Mouse (Mus musculus) gastrocnemius, adult 2 months (tissue): ENCODE data around the gene Ncbp3. TPM values are rescaled to one million over a fixed set of nuclear protein-coding genes. Genes with fewer than 3 reads are reported as not detected.

Experiments
- DNase-seq: peaks from one replicate; pipeline ENCODE4 v3.0.0; 2022
- H3K27ac ChIP-seq: fragments of 200-600 bp; 2 replicates; pipeline ENCODE4 v1.8.1; 2022; ENCODE audit warnings: mild to moderate bottlenecking
- H3K4me3 ChIP-seq: fragments of 200-600 bp; 2 replicates; pipeline ENCODE4 v1.8.1; 2022; ENCODE audit warnings: mild to moderate bottlenecking, moderate library complexity
- CTCF ChIP-seq: fragments of 200-600 bp; IDR thresholded peaks from 2 replicates; pipeline ENCODE4 v1.8.1; 2022; ENCODE audit warnings: antibody characterized with exemption, mild to moderate bottlenecking, moderate library complexity
- intact Hi-C: fragments of 180-260 bp; cut with DNase I; formaldehyde crosslinking; loops from one replicate; pipeline ENCODE4 v1.15.1; 2025
- long read RNA-seq, 2 experiments: library from polyadenylated mRNA; stranded (forward); transcript quantifications; one replicate each; pipeline ENCODE4 v2.0.0; 2021
- total RNA-seq, 2 experiments: library from RNA; stranded (reverse); gene quantifications; 2 replicates each; pipeline ENCODE4 v1.2.3; 2021

The Ncbp3 gene
- total RNA-seq: 1 to 10 TPM; 3.2 to 3.9 TPM
- long read RNA-seq, experiment 1, full-length matches to known transcripts: 6 of 7 reads
- long read RNA-seq, experiment 1, partial matches to known transcripts: 0 of 7 reads
- long read RNA-seq, experiment 1, other reads (novel, unspliced or antisense): 1 of 7 reads
- long read RNA-seq, experiment 2, full-length matches to known transcripts: 1 of 3 reads
- long read RNA-seq, experiment 2, partial matches to known transcripts: 0 of 3 reads
- long read RNA-seq, experiment 2, other reads (novel, unspliced or antisense): 2 of 3 reads

DNA sequence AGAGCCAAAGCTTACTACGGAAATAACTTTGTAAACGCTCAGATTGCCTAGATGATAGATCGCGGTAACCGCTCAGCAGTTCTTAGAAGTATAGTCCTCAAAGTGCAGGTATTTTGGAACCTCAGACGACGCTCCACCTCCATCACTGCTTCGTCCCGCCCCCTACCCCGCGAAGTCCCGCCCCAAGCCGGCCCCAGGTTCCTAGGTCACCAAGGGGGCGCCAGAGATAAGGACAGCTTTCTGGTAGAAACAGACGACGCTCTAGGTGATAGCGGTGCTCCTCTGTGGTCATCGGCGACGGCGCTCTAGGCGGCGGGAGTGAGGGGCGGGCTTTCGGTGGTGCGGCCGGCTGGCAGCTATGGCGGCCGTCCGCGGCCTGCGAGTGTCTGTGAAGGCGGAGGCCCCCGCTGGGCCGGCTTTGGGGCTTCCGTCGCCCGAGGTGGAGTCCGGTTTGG lies at the start of gene Ncbp3:
TSS of gene Ncbp3 (plus strand) at position 242 of the 455 bp plus-strand sequence.
- intact Hi-C loops: loop anchor here (5.0 kb wide), 1 partner anchor 120 kb away; no protein-coding TSS in a partner anchor

DNA sequence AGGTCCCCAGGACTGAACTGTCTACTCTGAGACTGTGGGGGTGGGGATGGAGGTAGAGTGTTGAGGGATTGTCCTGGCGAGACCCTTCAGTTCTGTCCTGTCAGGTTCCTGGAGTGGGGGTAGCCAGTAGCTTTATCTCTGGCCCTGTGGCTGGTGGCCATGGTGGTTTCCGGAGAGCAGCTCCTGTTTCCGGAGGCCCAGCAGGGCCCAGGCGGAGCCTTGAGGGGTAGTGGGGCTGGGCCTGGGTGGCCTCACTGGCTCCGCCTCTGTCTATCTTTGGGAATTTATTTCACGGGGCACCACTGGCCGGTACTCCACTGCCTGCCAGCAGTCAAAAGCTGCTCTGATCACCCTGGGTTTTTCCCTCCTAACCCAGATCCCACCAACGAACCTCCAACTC lies 48.8 kb upstream of the Ncbp3 start, which contains the start of gene P2rx1:
TSS of gene P2rx1 (plus strand) at position 333 of the 400 bp plus-strand sequence.
- intact Hi-C loops: no loop called here
- DNase-seq: no peak
- TF ChIP-seq CTCF: no peak
- Histone ChIP-seq H3K4me3 (no peak within 1 kb of the TSS; the same call in 1 of the 2 replicates), H3K27ac (0 out of 2 replicates have a peak within 1 kb of the TSS, but pooled peaks have one; percentile 20)

More for the DNA sequence above, at the start of gene Ncbp3:
- DNase-seq: peak; percentile 96
- TF ChIP-seq CTCF: peak; percentile 79
- Histone ChIP-seq H3K4me3 (peak within 1 kb of the TSS; percentile 100), H3K27ac (peak within 1 kb of the TSS; percentile 96)

DNA sequence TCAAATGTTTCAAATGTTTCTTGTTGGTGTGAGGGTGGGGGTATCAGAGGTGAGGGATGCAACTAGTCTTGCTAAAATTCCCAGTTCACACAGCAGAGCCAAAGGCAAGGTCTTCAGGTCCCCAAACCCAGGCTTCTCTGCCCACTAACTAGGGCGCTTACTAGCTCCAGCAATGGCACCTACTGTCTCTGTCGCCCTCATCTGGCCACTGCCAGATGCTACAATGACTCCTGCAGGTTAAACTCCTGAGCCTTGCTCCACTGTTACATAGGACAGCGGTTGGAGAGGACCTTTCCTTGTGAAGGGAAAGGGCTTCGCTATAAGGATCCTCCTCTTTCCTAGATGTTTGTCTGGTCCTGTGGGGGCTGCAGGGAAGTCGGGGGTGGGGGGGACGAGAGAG lies 46.6 kb upstream of the Ncbp3 start:
- TF ChIP-seq CTCF: peak; percentile 94
- peak; percentile 76 for DNase-seq
- H3K27ac ChIP-seq: no peak overlapping the region
- intact Hi-C loops: loop anchor here (1.0 to 5.0 kb wide), 2 partner anchors 59 to 75 kb away; no protein-coding TSS in a partner anchor
- H3K4me3 ChIP-seq: no peak overlapping the region

DNA sequence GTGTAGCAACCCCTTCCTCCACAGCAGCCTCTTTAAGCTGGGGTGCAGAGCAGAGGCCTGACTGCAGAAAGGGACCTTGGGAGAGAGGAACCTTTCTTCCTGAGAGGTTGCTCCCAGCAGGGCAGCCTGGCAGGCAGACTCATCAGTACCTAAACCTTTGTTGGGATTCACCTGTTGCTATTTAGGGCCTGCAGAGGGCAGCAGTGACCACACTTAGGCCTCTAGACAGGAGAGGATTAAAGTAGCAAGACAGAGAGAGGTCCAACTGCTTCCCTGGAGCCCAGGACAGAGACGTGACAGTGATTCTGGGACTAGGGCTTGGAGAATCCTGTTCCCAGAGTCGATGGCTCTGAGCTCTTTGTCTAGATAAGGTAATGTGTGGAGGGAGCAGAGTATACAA lies 41.2 kb upstream of the Ncbp3 start:
- peak; percentile 94 for TF ChIP-seq CTCF
- Histone ChIP-seq H3K27ac (no peak overlapping the region), H3K4me3 (no peak overlapping the region)
- intact Hi-C loops: loop anchor here (1.0 to 2.0 kb wide), 3 partner anchors 33 to 336 kb away; no protein-coding TSS in a partner anchor
- peak; percentile 67 for DNase-seq

DNA sequence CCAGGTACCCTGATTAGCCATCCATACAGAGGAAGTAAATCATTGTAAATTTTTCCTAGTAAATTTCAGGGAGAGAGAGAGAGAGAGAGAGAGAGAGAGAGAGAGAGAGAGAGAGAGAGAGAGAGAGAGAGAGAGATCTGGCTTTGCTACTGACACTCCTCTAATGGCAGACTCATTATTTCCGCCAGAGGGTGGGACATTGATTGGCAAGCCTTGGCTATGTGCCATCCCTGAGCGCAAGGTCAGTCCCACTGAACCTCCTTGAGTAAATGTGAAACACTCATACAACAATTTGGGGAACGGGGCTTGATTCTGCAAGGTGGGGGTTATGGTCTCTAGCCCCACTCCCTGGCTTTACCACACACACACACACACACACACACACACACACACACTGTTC lies 40.5 kb upstream of the Ncbp3 start:
- intact Hi-C loops: loop anchor here (2.0 kb wide), 2 partner anchors 42 to 336 kb away; no protein-coding TSS in a partner anchor
- Histone ChIP-seq H3K27ac (no peak overlapping the region), H3K4me3 (no peak overlapping the region)
- DNase-seq: no peak
- no peak for TF ChIP-seq CTCF

DNA sequence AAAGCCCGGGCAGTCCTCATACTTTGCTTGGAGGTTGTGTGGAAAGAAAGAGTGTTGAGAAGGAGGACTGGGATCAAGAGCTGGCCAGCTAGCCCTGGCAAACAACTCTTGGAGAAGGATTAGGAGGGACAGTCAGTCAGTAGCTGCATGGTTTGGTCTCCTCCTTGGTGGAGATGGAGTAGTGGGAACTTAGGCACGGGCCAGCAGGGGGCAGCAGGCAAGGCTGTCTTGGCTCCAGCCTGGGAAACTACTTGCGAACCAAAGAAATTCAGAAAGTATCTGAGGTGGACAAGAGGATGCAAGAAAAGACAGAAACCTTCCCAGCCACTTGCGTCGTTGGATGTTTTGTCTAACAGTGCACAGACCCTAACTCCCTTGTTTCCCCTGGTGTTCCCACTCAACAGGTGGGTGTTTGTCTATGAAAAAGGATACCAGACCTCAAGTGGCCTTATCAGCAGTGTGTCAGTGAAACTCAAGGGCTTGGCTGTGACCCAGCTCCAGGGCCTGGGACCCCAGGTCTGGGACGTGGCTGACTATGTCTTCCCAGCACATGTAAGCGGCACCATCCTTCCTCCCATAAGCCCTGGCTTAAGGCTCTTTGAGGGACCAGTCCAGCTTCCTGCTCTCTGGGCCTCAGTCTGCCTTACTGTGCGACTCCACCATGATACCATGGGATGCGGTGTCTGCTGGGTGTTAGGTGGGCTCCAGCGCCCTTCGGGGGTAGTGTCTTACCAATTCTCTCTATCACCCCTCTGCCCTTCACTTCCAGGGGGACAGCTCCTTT lies 39.7 kb upstream of the Ncbp3 start:
- peak; percentile 74 for DNase-seq
- intact Hi-C loops: loop anchor here (2.0 kb wide), 2 partner anchors 41 to 337 kb away; no protein-coding TSS in a partner anchor
- TF ChIP-seq CTCF: peak; percentile 86
- no peak overlapping the region for H3K4me3 ChIP-seq
- no peak overlapping the region for H3K27ac ChIP-seq

DNA sequence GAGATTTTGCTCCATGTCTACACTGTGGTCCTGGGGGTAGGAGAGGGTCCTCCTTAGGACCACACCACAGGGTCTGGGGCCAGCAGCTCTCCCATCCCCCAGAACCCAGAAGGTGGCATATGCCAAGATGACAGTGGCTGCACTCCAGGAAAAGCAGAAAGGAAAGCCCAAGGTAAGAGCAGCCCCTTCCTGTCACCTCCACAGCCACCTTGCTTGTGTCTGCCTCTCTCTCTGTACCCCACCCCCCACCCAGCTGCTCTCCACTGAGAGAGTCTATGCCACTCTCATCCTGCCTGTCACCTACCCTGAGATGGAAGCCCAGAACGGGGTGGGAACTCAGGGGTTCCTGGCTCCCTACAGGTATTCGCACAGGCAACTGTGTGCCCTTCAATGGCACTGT lies 38.8 kb upstream of the Ncbp3 start:
- H3K4me3 ChIP-seq: no peak overlapping the region
- DNase-seq: no peak
- no peak overlapping the region for H3K27ac ChIP-seq
- TF ChIP-seq CTCF: no peak
- intact Hi-C loops: no loop called here

DNA sequence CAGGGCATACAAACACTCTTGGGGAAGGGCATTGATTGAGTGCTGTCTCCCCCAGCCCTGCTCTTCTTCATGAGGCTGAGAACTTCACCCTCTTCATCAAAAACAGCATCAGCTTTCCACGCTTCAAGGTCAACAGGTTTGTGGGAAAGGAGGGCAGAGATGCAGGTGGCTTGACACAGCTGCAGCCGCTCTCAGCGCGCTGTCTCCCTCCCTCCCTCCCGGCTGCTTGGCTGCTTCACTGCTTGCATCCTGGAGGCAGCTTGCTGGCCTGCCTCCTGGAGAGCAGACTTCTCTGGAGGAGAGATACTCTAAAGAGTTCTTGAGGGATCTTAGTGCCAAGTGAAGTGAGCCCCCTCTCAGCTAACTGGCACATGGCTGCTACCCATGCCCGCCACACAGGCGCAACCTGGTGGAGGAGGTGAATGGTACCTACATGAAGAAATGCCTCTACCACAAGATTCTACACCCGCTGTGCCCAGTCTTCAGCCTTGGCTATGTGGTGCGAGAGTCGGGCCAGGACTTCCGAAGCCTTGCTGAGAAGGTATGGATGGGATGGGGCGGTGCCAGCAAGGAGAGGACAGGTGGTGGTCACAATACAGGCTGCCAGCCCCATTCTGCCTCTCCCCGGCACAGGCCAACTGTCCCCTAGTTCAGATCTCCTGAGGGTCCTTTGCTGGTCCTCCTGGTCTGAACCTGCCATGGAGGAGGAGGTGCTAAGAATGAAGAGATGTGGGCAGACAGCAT lies 37.9 kb upstream of the Ncbp3 start:
- Histone ChIP-seq H3K27ac (no peak overlapping the region), H3K4me3 (no peak overlapping the region)
- DNase-seq: no peak
- no peak for TF ChIP-seq CTCF
- intact Hi-C loops: no loop called here

DNA sequence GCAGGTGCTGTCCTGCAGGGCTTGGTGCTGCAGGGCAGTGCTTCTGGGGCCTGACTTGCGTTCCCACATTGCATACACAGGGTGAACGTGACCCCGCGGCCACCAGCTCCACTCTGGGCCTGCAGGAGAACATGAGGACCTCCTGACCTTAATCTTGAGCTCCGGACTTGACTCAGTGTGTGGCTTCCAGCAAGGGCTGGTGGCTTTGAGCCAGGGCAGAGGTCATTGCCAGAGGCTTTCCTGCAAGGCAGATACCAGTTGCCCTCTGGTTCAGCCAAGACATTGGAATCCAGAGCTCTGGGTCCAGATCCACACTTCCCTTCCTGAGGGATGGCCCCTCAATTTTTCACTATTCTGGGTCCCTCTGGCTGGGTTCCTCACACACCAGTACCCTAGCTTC lies 33.6 kb upstream of the Ncbp3 start:
- no peak for TF ChIP-seq CTCF
- Histone ChIP-seq H3K27ac (no peak overlapping the region), H3K4me3 (no peak overlapping the region)
- intact Hi-C loops: no loop called here
- DNase-seq: peak; percentile 57

DNA sequence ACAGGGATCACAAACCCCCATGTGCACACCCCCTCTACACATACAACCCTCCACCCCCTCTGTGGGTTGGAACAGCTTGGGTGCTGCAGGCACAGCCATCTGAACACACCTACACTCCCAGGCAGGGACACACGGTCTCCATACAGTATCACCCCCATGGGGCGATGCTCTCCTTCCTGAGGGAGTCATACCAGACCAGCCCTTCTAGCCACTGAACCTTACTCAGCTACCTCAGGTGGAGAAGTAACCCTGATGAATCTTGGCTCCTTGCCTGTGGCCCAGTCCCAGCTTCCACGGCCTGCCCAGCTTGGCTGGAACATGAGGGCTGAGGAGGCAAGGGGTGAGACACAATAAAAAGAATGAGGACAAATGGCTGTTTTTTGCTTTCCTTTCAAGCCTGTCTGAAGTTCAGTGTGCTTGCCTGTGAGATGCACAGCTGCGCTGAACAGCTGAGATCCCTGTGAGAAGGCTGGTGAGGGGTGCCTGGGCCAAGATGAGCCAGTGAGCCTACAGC lies 32.7 kb upstream of the Ncbp3 start:
- DNase-seq: peak; percentile 59
- TF ChIP-seq CTCF: no peak
- Histone ChIP-seq H3K4me3 (no peak overlapping the region), H3K27ac (peak overlapping the region; percentile 62)
- intact Hi-C loops: no loop called here

DNA sequence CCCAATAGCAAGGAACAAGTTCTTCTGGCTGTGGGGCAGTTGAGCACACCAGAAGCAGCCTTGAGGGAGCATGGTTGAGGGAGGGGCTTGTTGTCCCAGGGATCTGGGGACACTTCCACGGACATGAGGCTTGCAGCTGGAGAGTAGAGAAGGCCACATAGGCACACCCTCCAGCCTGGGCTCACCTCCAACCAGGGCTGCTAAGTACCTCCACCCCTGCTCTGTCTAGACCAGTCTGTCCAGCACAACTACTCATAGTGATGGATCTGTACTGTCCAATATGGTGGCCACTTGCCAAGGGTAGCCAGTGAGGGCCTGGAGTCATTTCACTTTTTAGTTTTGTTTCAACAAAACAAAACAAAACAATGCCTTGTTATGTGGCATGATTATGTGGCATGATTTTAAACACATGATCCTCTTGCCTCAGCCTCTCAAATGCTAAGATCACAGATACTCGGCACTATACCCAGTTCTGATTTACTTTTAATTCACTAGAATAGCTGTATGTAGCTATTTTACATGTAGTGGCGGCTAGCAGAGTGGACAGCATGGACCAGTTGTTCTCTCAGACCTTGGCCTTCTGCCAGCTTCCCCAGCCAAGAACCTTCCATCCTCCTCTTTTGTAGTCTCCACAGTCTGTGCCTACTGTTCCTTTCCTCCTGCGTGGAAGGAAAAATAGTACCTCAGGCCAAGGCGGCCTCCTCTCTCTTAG lies 32.0 kb upstream of the Ncbp3 start:
- DNase-seq: peak; percentile 83

DNA sequence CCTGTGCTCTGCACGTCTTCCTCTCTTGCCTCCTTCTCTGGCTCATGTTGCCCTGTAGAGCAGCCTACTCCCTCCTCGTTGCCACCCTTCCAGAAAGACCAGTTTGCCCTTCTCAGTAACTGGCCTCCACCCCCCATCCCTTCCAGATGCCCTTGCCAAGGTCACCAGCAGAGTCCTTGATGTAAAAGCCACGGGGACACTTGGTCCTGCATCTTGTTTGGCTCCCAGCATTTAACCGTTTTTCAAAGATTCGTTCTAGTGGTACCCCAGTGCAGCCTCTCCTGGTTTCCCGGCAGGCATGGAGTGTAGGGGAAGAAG lies 31.5 kb upstream of the Ncbp3 start:
- no peak overlapping the region for H3K4me3 ChIP-seq
- peak overlapping the region; percentile 12; the same call in 1 of the 2 replicates for H3K27ac ChIP-seq
- intact Hi-C loops: no loop called here
- DNase-seq: no peak
- TF ChIP-seq CTCF: no peak

More for the DNA sequence above, 32.0 kb upstream of the Ncbp3 start:
- Histone ChIP-seq H3K27ac (peak overlapping the region; percentile 62), H3K4me3 (no peak overlapping the region)
- intact Hi-C loops: no loop called here
- TF ChIP-seq CTCF: no peak
